Mouse (Mus musculus): ENCODE measurements around the gene Usp19. TPM values are rescaled to one million over a fixed set of nuclear protein-coding genes. Genes with fewer than 3 reads are reported as not detected.

Gene Usp19
- polyA plus RNA-seq, 1 experiment from 2014 or later: 52.5 TPM

GRCm38 (mm10) chr9:108492043-108492750, 1.8 kb downstream of the Usp19 start:
- Histone ChIP-seq H3K4me3 (ENCODE audit: low read depth, low read length) (peak overlapping the region; percentile 91), H3K4me2 (ENCODE audit: low read depth, low read length) (peak overlapping the region; percentile 87), H3K9ac (replicated peaks; ENCODE audit: low read length) (peak overlapping the region; percentile 76; the same call in 1 of the 2 replicates), H3K4me1 (ENCODE audit: control insufficient read depth, insufficient read depth, low read length) (peaks cover 4% of the 10 kb centered on the region), H3K27ac (replicated peaks; ENCODE audit: low read depth, low read length) (no peak overlapping the region), H3K36me3 (replicated peaks; ENCODE audit: control insufficient read depth, insufficient read depth, low read depth, low read length) (peaks cover 30% of the 10 kb centered on the region), H3K27me3 (ENCODE audit: control insufficient read depth, insufficient read depth, low read length) (no peaks in the 10 kb centered on the region), H3K9me3 (replicated peaks; ENCODE audit: control insufficient read depth, low read length) (no peaks in the 10 kb centered on the region)
- 86% methylated on average over 16 of the region's 16 CpGs for WGBS
- ATAC-seq (replicated peaks; ENCODE audit: insufficient number of reproducible peaks, low FRiP score, low TSS enrichment, low read depth) (no peak), DNase-seq (ENCODE audit: low spot score) (no peak)

- 94% methylated on average over 8 of the region's 8 CpGs for WGBS
- H3K27me3 ChIP-seq (ENCODE audit: control insufficient read depth, insufficient read depth, low read length): no peaks in the 10 kb centered on the region
- DNase-seq (ENCODE audit: low spot score) (no peak), ATAC-seq (replicated peaks; ENCODE audit: insufficient number of reproducible peaks, low FRiP score, low TSS enrichment, low read depth) (no peak)
- peaks cover 4% of the 10 kb centered on the region for H3K4me1 ChIP-seq (ENCODE audit: control insufficient read depth, insufficient read depth, low read length)
- no peaks in the 10 kb centered on the region for H3K9me3 ChIP-seq (replicated peaks; ENCODE audit: control insufficient read depth, low read length)
- H3K27ac ChIP-seq (replicated peaks; ENCODE audit: low read depth, low read length): no peak overlapping the region
- peaks cover 36% of the 10 kb centered on the region for H3K36me3 ChIP-seq (replicated peaks; ENCODE audit: control insufficient read depth, insufficient read depth, low read depth, low read length)
- H3K9ac ChIP-seq (replicated peaks; ENCODE audit: low read length): no peak overlapping the region
- H3K4me3 ChIP-seq (ENCODE audit: low read depth, low read length): no peak overlapping the region
- H3K4me2 ChIP-seq (ENCODE audit: low read depth, low read length): no peak overlapping the region
Measured at GRCm38 (mm10) chr9:108493246-108493645, 2.8 kb downstream of the Usp19 start.

GRCm38 (mm10) chr9:108494146-108494825, 3.9 kb downstream of the Usp19 start:
- Histone ChIP-seq H3K4me3 (ENCODE audit: low read depth, low read length) (no peak overlapping the region), H3K9ac (replicated peaks; ENCODE audit: low read length) (no peak overlapping the region), H3K27me3 (ENCODE audit: control insufficient read depth, insufficient read depth, low read length) (no peaks in the 10 kb centered on the region), H3K27ac (replicated peaks; ENCODE audit: low read depth, low read length) (no peak overlapping the region), H3K36me3 (replicated peaks; ENCODE audit: control insufficient read depth, insufficient read depth, low read depth, low read length) (peaks cover 45% of the 10 kb centered on the region), H3K9me3 (replicated peaks; ENCODE audit: control insufficient read depth, low read length) (no peaks in the 10 kb centered on the region), H3K4me2 (ENCODE audit: low read depth, low read length) (no peak overlapping the region), H3K4me1 (ENCODE audit: control insufficient read depth, insufficient read depth, low read length) (peaks cover 4% of the 10 kb centered on the region)
- no peak for DNase-seq (ENCODE audit: low spot score)
- ATAC-seq (replicated peaks; ENCODE audit: insufficient number of reproducible peaks, low FRiP score, low TSS enrichment, low read depth): no peak
- 93% methylated on average over 19 of the region's 19 CpGs for WGBS

DNA sequence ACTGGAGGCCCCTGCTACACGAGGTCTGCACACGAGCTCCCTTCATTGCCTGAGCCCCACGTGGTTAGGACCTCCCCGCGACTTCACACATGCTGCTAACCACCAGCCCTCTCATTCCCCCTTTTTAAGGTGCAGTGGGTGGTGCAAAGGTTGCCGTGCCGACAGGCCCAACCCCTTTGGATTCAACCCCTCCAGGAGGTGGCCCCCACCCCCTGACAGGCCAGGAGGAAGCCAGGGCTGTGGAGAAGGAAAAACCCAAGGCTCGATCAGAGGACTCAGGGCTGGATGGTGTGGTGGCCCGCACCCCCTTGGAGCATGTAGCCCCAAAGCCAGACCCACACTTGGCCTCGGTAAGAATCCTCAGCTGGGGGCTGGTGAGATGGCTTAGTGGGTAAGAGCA, 4.5 kb downstream of the Usp19 start:
- no peak for ATAC-seq (replicated peaks; ENCODE audit: insufficient number of reproducible peaks, low FRiP score, low TSS enrichment, low read depth)
- H3K9me3 ChIP-seq (replicated peaks; ENCODE audit: control insufficient read depth, low read length): no peaks in the 10 kb centered on the region

GRCm38 (mm10) chr9:108499231-108499630, 8.8 kb downstream of the Usp19 start:
- WGBS: 97% methylated on average over 7 of the region's 7 CpGs
- Histone ChIP-seq H3K27ac (replicated peaks; ENCODE audit: low read depth, low read length) (no peak overlapping the region), H3K4me1 (ENCODE audit: control insufficient read depth, insufficient read depth, low read length) (no peaks in the 10 kb centered on the region), H3K9me3 (replicated peaks; ENCODE audit: control insufficient read depth, low read length) (no peaks in the 10 kb centered on the region), H3K36me3 (replicated peaks; ENCODE audit: control insufficient read depth, insufficient read depth, low read depth, low read length) (peaks cover 56% of the 10 kb centered on the region), H3K4me2 (ENCODE audit: low read depth, low read length) (no peak overlapping the region), H3K9ac (replicated peaks; ENCODE audit: low read length) (no peak overlapping the region), H3K4me3 (ENCODE audit: low read depth, low read length) (no peak overlapping the region), H3K27me3 (ENCODE audit: control insufficient read depth, insufficient read depth, low read length) (no peaks in the 10 kb centered on the region)
- DNase-seq (ENCODE audit: low spot score) (no peak), ATAC-seq (replicated peaks; ENCODE audit: insufficient number of reproducible peaks, low FRiP score, low TSS enrichment, low read depth) (no peak; the same call in 1 of the 2 replicates)

More for the DNA sequence above, 4.5 kb downstream of the Usp19 start:
- 89% methylated on average over 10 of the region's 10 CpGs for WGBS
- peaks cover 4% of the 10 kb centered on the region for H3K4me1 ChIP-seq (ENCODE audit: control insufficient read depth, insufficient read depth, low read length)
- H3K4me2 ChIP-seq (ENCODE audit: low read depth, low read length): no peak overlapping the region
- H3K27me3 ChIP-seq (ENCODE audit: control insufficient read depth, insufficient read depth, low read length): no peaks in the 10 kb centered on the region
- H3K27ac ChIP-seq (replicated peaks; ENCODE audit: low read depth, low read length): no peak overlapping the region
- H3K9ac ChIP-seq (replicated peaks; ENCODE audit: low read length): no peak overlapping the region
- DNase-seq (ENCODE audit: low spot score): no peak
- peaks cover 47% of the 10 kb centered on the region for H3K36me3 ChIP-seq (replicated peaks; ENCODE audit: control insufficient read depth, insufficient read depth, low read depth, low read length)
- no peak overlapping the region for H3K4me3 ChIP-seq (ENCODE audit: low read depth, low read length)

DNA sequence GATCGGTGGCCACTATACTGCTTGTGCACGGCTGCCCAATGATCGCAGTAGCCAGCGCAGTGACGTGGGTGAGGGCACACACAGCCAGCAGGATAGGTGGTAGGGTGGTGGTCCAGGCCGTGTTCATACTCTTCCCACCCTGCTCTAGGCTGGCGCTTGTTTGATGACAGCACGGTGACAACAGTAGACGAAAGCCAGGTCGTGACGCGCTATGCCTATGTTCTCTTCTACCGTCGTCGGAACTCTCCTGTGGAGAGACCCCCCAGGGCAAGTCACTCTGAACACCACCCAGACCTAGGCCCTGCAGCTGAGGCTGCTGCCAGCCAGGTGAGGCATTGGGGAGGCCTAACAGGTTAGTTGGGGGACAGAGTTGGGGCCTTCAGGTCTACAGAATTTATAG, 9.5 kb downstream of the Usp19 start:
- Histone ChIP-seq H3K4me1 (ENCODE audit: control insufficient read depth, insufficient read depth, low read length) (no peaks in the 10 kb centered on the region), H3K4me2 (ENCODE audit: low read depth, low read length) (no peak overlapping the region), H3K4me3 (ENCODE audit: low read depth, low read length) (no peak overlapping the region), H3K36me3 (replicated peaks; ENCODE audit: control insufficient read depth, insufficient read depth, low read depth, low read length) (peaks cover 50% of the 10 kb centered on the region), H3K9me3 (replicated peaks; ENCODE audit: control insufficient read depth, low read length) (no peaks in the 10 kb centered on the region), H3K9ac (replicated peaks; ENCODE audit: low read length) (no peak overlapping the region), H3K27ac (replicated peaks; ENCODE audit: low read depth, low read length) (no peak overlapping the region), H3K27me3 (ENCODE audit: control insufficient read depth, insufficient read depth, low read length) (no peaks in the 10 kb centered on the region)
- WGBS: 96% methylated on average over 15 of the region's 15 CpGs
- no peak for DNase-seq (ENCODE audit: low spot score)
- no peak for ATAC-seq (replicated peaks; ENCODE audit: insufficient number of reproducible peaks, low FRiP score, low TSS enrichment, low read depth)

DNA sequence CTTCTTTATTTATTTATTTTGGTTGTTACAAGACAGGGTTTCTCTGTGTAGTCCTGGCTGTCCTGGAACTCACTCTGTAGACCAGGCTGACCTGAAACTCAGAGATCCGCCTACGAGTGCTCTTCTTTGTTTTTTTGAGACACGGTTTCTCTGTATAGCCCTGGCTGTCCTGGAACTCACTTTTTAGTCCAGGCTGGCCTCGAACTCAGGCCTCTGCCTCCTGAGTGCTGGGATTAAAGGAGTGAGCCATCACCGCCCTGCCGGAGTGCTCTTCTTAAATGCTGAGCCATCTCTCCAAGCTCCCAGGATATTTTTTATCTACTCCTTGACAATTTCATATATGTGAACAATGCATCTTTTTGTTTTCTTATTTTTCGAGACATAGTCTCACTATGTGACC, 16.5 kb downstream of the Usp19 start:
- Histone ChIP-seq H3K9ac (replicated peaks; ENCODE audit: low read length) (no peak overlapping the region), H3K36me3 (replicated peaks; ENCODE audit: control insufficient read depth, insufficient read depth, low read depth, low read length) (peaks cover 4% of the 10 kb centered on the region), H3K4me3 (ENCODE audit: low read depth, low read length) (no peak overlapping the region; the same call in 1 of the 2 replicates)

More for the DNA sequence above, 16.5 kb downstream of the Usp19 start:
- no peak for ATAC-seq (replicated peaks; ENCODE audit: insufficient number of reproducible peaks, low FRiP score, low TSS enrichment, low read depth)
- Histone ChIP-seq H3K27me3 (ENCODE audit: control insufficient read depth, insufficient read depth, low read length) (no peaks in the 10 kb centered on the region), H3K4me1 (ENCODE audit: control insufficient read depth, insufficient read depth, low read length) (peaks cover 3% of the 10 kb centered on the region), H3K27ac (replicated peaks; ENCODE audit: low read depth, low read length) (no peak overlapping the region), H3K9me3 (replicated peaks; ENCODE audit: control insufficient read depth, low read length) (no peaks in the 10 kb centered on the region), H3K4me2 (ENCODE audit: low read depth, low read length) (no peak overlapping the region; the same call in 1 of the 2 replicates)
- no peak for DNase-seq (ENCODE audit: low spot score)
- 86% methylated on average over 7 of the region's 7 CpGs for WGBS

All from embryonic facial prominence, embryonic 11.5 days (tissue).